Mouse (Mus musculus): Measurements from ENCODE around the gene Rps15.

The Rps15 gene

GRCm38 (mm10) chr10:80341491-80342304, 49.4 kb downstream of the Rps15 start:
- DNase-seq (ENCODE audit: low spot score in 2 of 2) = no peak

GRCm38 (mm10) chr10:80342305-80342748, 50.1 kb downstream of the Rps15 start:
- no peak for DNase-seq (ENCODE audit: low spot score in 2 of 2)

GRCm38 (mm10) chr10:80342749-80343424, 50.6 kb downstream of the Rps15 start:
- DNase-seq (ENCODE audit: low spot score in 2 of 2) = peak in 1 of 2 experiments; percentile 65

GRCm38 (mm10) chr10:80343425-80343895, 51.2 kb downstream of the Rps15 start:
- DNase-seq (ENCODE audit: low spot score in 2 of 2) = no peak

Data from spleen, postnatal 4 days (tissue).